Mouse (Mus musculus) midbrain, embryonic 12.5 days (tissue): ENCODE measurements around the gene Ctdnep1. TPM values are rescaled to one million over a fixed set of nuclear protein-coding genes. Genes with fewer than 3 reads are reported as not detected.

ENCODE experiments used
- ATAC-seq: fragments of 200-750 bp; cut with Nextera tagmentation; 2 replicates; pipeline ENCODE4 v1.8.0; 2017; ENCODE audit warnings: low read depth, moderate TSS enrichment, moderate library complexity; ENCODE audit not compliant: low FRiP score
- H3K27ac ChIP-seq: fragments of 300-500 bp; sonication (generic); replicated peaks from 2 replicates; pipeline ENCODE4 v1.5.1; 2016; ENCODE audit warnings: mild to moderate bottlenecking
- H3K27me3 ChIP-seq: fragments of 300-500 bp; sonication (generic); 2 replicates; pipeline ENCODE4 v1.6.1; 2016; ENCODE audit warnings: mild to moderate bottlenecking
- H3K36me3 ChIP-seq: fragments of 300-500 bp; sonication (generic); 2 replicates; pipeline ENCODE4 v1.6.1; 2016
- H3K4me1 ChIP-seq: fragments of 300-500 bp; sonication (generic); 2 replicates; pipeline ENCODE4 v1.6.1; 2016
- H3K4me2 ChIP-seq: fragments of 300-500 bp; sonication (generic); replicated peaks from 2 replicates; pipeline ENCODE4 v1.6.1; 2016; ENCODE audit warnings: mild to moderate bottlenecking, moderate library complexity
- H3K4me3 ChIP-seq: fragments of 300-500 bp; sonication (generic); 2 replicates; pipeline ENCODE4 v1.5.1; 2016; ENCODE audit warnings: mild to moderate bottlenecking
- H3K9ac ChIP-seq: fragments of 300-500 bp; sonication (generic); replicated peaks from 2 replicates; pipeline ENCODE4 v1.6.1; 2016; ENCODE audit warnings: mild to moderate bottlenecking, moderate library complexity
- H3K9me3 ChIP-seq: fragments of 300-500 bp; sonication (generic); 2 replicates; pipeline ENCODE4 v1.6.1; 2016; ENCODE audit warnings: mild to moderate bottlenecking
- WGBS: fragments of 180-500 bp; shearing (Covaris S2); methylation state at CpG from one replicate; pipeline ENCODE4 v1.1.7; 2016; 5-methylcytosine and 5-hydroxymethylcytosine counted together
- polyA plus RNA-seq: library from polyadenylated mRNA; unstranded; fragments of >200 nt; fragmentation: Nextera tagmentation; extraction: Ambion mirVana; gene quantifications from 2 replicates; pipeline ENCODE4 v1.2.1, GENCODE M21; 2016

Ctdnep1 gene
- polyA plus RNA-seq, 1 experiment from 2014 or later: 21.4 TPM

GRCm38 (mm10) chr11:69970775-69971174 lies 10.2 kb upstream of the Ctdnep1 start:
- Histone ChIP-seq H3K36me3 (peaks cover 75% of the 10 kb centered on the region), H3K27me3 (peaks cover 31% of the 10 kb centered on the region), H3K9me3 (no peaks in the 10 kb centered on the region), H3K4me3 (no peak overlapping the region), H3K4me2 (no peak overlapping the region), H3K27ac (no peak overlapping the region), H3K4me1 (peaks cover 11% of the 10 kb centered on the region), H3K9ac (no peak overlapping the region)
- no peak for ATAC-seq
- 92% methylated on average over 3 of the region's 3 CpGs for WGBS

GRCm38 (mm10) chr11:69974907-69975306 lies 6.0 kb upstream of the Ctdnep1 start:
- 95% methylated on average over 2 of the region's 2 CpGs for WGBS
- Histone ChIP-seq H3K4me1 (peaks cover 7% of the 10 kb centered on the region), H3K4me3 (no peak overlapping the region)

GRCm38 (mm10) chr11:69976271-69976670 lies 4.7 kb upstream of the Ctdnep1 start:
- no peaks in the 10 kb centered on the region for H3K27me3 ChIP-seq
- H3K4me1 ChIP-seq: peaks cover 7% of the 10 kb centered on the region
- ATAC-seq: no peak
- no peak overlapping the region for H3K9ac ChIP-seq
- H3K4me2 ChIP-seq: no peak overlapping the region
- no peaks in the 10 kb centered on the region for H3K9me3 ChIP-seq
- 89% methylated on average over 4 of the region's 4 CpGs for WGBS
- H3K4me3 ChIP-seq: no peak overlapping the region
- H3K36me3 ChIP-seq: peaks cover 66% of the 10 kb centered on the region
- no peak overlapping the region for H3K27ac ChIP-seq

More at GRCm38 (mm10) chr11:69974907-69975306, 6.0 kb upstream of the Ctdnep1 start:
- no peak for ATAC-seq
- Histone ChIP-seq H3K9me3 (no peaks in the 10 kb centered on the region), H3K36me3 (peaks cover 76% of the 10 kb centered on the region), H3K27ac (no peak overlapping the region), H3K4me2 (no peak overlapping the region), H3K27me3 (no peaks in the 10 kb centered on the region), H3K9ac (no peak overlapping the region)

- Histone ChIP-seq H3K4me3 (peak overlapping the region; percentile 100), H3K4me2 (peak overlapping the region; percentile 85), H3K27me3 (no peaks in the 10 kb centered on the region), H3K27ac (peak overlapping the region; percentile 99), H3K9me3 (no peaks in the 10 kb centered on the region), H3K4me1 (peaks cover 29% of the 10 kb centered on the region), H3K36me3 (peaks cover 46% of the 10 kb centered on the region), H3K9ac (peak overlapping the region; percentile 99)
- 4% methylated on average over 16 of the region's 16 CpGs for WGBS
- ATAC-seq: no peak
Measured at GRCm38 (mm10) chr11:69979827-69980195, 1.1 kb upstream of the Ctdnep1 start.

- H3K4me2 ChIP-seq: peak overlapping the region; percentile 85
- peaks cover 29% of the 10 kb centered on the region for H3K4me1 ChIP-seq
- peak overlapping the region; percentile 99 for H3K9ac ChIP-seq
- H3K27me3 ChIP-seq: no peaks in the 10 kb centered on the region
- no peaks in the 10 kb centered on the region for H3K9me3 ChIP-seq
- peak overlapping the region; percentile 99 for H3K27ac ChIP-seq
- peaks cover 46% of the 10 kb centered on the region for H3K36me3 ChIP-seq
- WGBS: 1% methylated on average over 38 of the region's 60 CpGs
- peak overlapping the region; percentile 100 for H3K4me3 ChIP-seq
- peak; percentile 93 for ATAC-seq
Measured at GRCm38 (mm10) chr11:69980196-69981140, 488 bp upstream of the Ctdnep1 start.

- H3K36me3 ChIP-seq: peaks cover 49% of the 10 kb centered on the region
- H3K9me3 ChIP-seq: no peaks in the 10 kb centered on the region
- peak within 1 kb of the TSS; percentile 99 for H3K27ac ChIP-seq
- peak within 1 kb of the TSS; percentile 85 for H3K4me2 ChIP-seq
- WGBS: 67% methylated on average over 8 of the region's 8 CpGs
- H3K9ac ChIP-seq: peak within 1 kb of the TSS; percentile 99
- H3K4me1 ChIP-seq: peaks cover 29% of the 10 kb centered on the region
- ATAC-seq: no peak
- H3K4me3 ChIP-seq: peak within 1 kb of the TSS; percentile 100
- no peaks in the 10 kb centered on the region for H3K27me3 ChIP-seq
Measured at GRCm38 (mm10) chr11:69982225-69982624, 1.3 kb downstream of the Ctdnep1 start, which contains the start of gene Elp5. Gene Elp5, minus strand, starts transcription at chr11:69982517.

- H3K9me3 ChIP-seq: no peaks in the 10 kb centered on the region
- H3K27me3 ChIP-seq: no peaks in the 10 kb centered on the region
- peaks cover 51% of the 10 kb centered on the region for H3K36me3 ChIP-seq
- no peak for ATAC-seq
- H3K4me1 ChIP-seq: peaks cover 29% of the 10 kb centered on the region
- peak overlapping the region; percentile 85 for H3K4me2 ChIP-seq
- peak overlapping the region; percentile 100; the same call in 1 of the 2 replicates for H3K4me3 ChIP-seq
- H3K27ac ChIP-seq: no peak overlapping the region
- 30% methylated on average over 5 of the region's 5 CpGs for WGBS
- H3K9ac ChIP-seq: peak overlapping the region; percentile 99
Measured at GRCm38 (mm10) chr11:69982877-69983276, 1.9 kb downstream of the Ctdnep1 start.

- H3K4me3 ChIP-seq: peak overlapping the region; percentile 100; the same call in 1 of the 2 replicates
- no peaks in the 10 kb centered on the region for H3K9me3 ChIP-seq
- 92% methylated on average over 4 of the region's 4 CpGs for WGBS
- H3K27ac ChIP-seq: no peak overlapping the region
- peaks cover 51% of the 10 kb centered on the region for H3K36me3 ChIP-seq
- H3K4me2 ChIP-seq: peak overlapping the region; percentile 85; the same call in 1 of the 2 replicates
- ATAC-seq: no peak
- H3K9ac ChIP-seq: peak overlapping the region; percentile 99; the same call in 1 of the 2 replicates
- H3K4me1 ChIP-seq: peaks cover 29% of the 10 kb centered on the region
- no peaks in the 10 kb centered on the region for H3K27me3 ChIP-seq
Measured at GRCm38 (mm10) chr11:69983377-69983776, 2.4 kb downstream of the Ctdnep1 start.

GRCm38 (mm10) chr11:69984431-69984830 lies 3.5 kb downstream of the Ctdnep1 start:
- Histone ChIP-seq H3K4me1 (peaks cover 24% of the 10 kb centered on the region), H3K36me3 (peaks cover 56% of the 10 kb centered on the region), H3K27ac (no peak overlapping the region), H3K9me3 (no peaks in the 10 kb centered on the region), H3K9ac (no peak overlapping the region), H3K4me3 (no peak overlapping the region), H3K27me3 (no peaks in the 10 kb centered on the region), H3K4me2 (no peak overlapping the region)
- WGBS: 93% methylated on average over 8 of the region's 8 CpGs
- no peak for ATAC-seq

GRCm38 (mm10) chr11:69989949-69990348 lies 9.0 kb downstream of the Ctdnep1 start:
- Histone ChIP-seq H3K27me3 (no peaks in the 10 kb centered on the region), H3K4me1 (peaks cover 19% of the 10 kb centered on the region), H3K27ac (no peak overlapping the region; the same call in 1 of the 2 replicates), H3K4me3 (no peak overlapping the region), H3K9me3 (no peaks in the 10 kb centered on the region), H3K9ac (no peak overlapping the region), H3K4me2 (no peak overlapping the region; the same call in 1 of the 2 replicates), H3K36me3 (peaks cover 66% of the 10 kb centered on the region)
- no peak for ATAC-seq
- 91% methylated on average over 8 of the region's 8 CpGs for WGBS

GRCm38 (mm10) chr11:69990850-69991691 lies 10.1 kb downstream of the Ctdnep1 start, which contains the start of gene Gabarap:
Gene Gabarap, plus strand, starts transcription at chr11:69991143.
- H3K9me3 ChIP-seq: no peaks in the 10 kb centered on the region
- peak within 1 kb of the TSS; percentile 80 for H3K4me2 ChIP-seq
- peak within 1 kb of the TSS; percentile 92 for H3K27ac ChIP-seq
- peak; percentile 45 for ATAC-seq
- H3K9ac ChIP-seq: peak within 1 kb of the TSS; percentile 94
- under 1% methylated on average over 40 of the region's 40 CpGs for WGBS
- peaks cover 19% of the 10 kb centered on the region for H3K4me1 ChIP-seq
- H3K36me3 ChIP-seq: peaks cover 57% of the 10 kb centered on the region
- peak within 1 kb of the TSS; percentile 81 for H3K4me3 ChIP-seq
- no peaks in the 10 kb centered on the region for H3K27me3 ChIP-seq
